Mouse (Mus musculus) ES-CJ7 (cell line): ENCODE results near the gene Gm11273.
"Not testable (repeated sequence)": the region's sequence is repeated elsewhere in the genome, so short reads cannot be mapped to it uniquely, and the experiment has no call there.

Source experiments
- DNase-seq: peaks from one replicate; pipeline ENCODE4 v3.0.0; 2011; ENCODE audit warnings: low read depth, low spot score

Gm11273 gene

GRCm38 (mm10) chr13:21501182-21501581 lies at the start of gene Gm11273:
Gene Gm11273 (minus strand): TSS chr13:21501418.
- DNase-seq: not testable (repeated sequence)

DNA sequence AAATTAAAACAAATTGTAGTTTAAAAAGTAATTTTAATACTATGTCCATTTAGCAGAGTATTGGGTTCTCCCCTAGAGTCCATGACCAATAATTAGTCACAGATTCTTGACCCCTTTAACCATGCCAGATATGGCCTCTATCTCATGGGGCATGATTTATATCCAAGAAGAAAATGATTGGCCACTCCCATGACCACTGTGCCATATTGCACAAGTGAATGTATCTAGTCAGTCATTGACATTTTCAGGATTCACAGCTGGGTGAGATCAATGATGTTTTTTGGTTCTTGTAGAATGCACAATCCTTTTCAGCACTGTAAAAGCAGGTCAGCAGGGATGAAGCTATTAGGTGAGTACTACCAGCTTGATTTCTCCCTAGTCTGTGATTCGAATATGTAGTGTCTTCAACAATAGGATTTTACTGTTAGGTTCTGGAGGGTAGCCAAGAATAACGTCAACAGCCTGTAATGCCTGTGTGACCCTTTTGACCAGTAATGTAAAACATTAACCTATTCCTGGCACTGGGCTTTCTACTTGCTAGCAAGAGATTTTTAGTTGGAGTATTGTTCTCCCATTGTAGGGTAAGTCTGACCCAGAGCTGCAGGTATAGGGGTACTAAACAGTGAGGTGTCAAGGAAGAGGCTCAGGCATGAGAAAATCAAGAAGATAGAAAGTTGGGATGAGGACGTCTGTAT lies 49.3 kb upstream of the Gm11273 start:
- DNase-seq: no peak

GRCm38 (mm10) chr13:21549487-21549886 lies 48.3 kb upstream of the Gm11273 start:
- DNase-seq: no peak

DNA sequence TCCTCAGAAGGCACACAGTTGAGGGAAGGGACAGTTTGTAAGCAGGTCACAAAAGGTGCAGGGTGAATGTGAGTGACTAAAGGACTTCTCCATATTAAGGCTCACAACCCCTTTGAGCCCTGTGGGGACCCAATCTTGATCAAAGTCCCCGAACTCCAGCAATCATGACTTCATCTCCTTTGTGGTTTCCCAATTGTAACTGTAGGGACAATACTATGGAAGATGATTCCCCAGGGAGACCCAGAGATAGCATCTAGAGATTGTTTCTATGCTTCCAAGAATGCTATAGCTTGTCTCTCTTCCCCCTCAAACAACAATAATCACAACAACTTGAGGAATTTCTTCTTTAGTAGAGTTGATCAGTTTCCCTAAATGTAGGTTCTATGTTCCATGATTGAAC lies 41.5 kb upstream of the Gm11273 start, which contains the start of gene Olfr1366:
Gene Olfr1366 (minus strand): TSS at position 101 of the 400 bp plus-strand sequence.
- no peak for DNase-seq

DNA sequence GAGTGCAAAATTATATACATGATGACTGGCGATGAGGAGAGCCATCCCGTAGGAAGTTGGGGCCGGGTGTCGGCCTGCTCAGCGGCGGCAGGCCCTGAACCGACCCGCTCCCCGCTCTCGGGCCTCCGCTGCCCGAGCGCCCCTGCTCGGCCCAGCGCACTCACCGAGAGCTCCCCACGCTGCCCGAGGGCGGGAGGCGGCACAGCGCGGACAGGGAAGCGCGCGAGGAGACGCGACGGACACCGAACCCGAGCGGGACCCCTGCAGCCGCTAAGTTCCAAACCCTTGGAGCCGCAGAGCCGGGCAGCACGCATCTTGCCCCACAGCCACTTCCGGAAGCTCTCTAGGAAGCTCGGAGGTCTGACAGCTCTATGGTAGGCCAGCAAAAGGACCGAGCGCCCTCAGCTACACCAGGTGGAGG lies 29.6 kb upstream of the Gm11273 start, which contains the start of gene Zkscan8:
Gene Zkscan8 (minus strand): TSS at position 340 of the 421 bp plus-strand sequence.
- DNase-seq: peak; percentile 91

GRCm38 (mm10) chr13:21530136-21530535 lies 28.9 kb upstream of the Gm11273 start:
- DNase-seq: no peak

- DNase-seq: peak; percentile 88
These were observed 5.0 kb upstream of the Gm11273 start for GRCm38 (mm10) chr13:21506221-21506649.

- DNase-seq: no peak
These were observed 1.1 kb upstream of the Gm11273 start for GRCm38 (mm10) chr13:21502296-21502695.

- peak; percentile 19 for DNase-seq
These were observed 6.1 kb downstream of the Gm11273 start, which contains the start of gene AK157302 for GRCm38 (mm10) chr13:21495080-21495479. Gene AK157302 (plus strand): TSS chr13:21495223.

- no peak for DNase-seq
These were observed 8.4 kb downstream of the Gm11273 start for GRCm38 (mm10) chr13:21492847-21493246.

DNA sequence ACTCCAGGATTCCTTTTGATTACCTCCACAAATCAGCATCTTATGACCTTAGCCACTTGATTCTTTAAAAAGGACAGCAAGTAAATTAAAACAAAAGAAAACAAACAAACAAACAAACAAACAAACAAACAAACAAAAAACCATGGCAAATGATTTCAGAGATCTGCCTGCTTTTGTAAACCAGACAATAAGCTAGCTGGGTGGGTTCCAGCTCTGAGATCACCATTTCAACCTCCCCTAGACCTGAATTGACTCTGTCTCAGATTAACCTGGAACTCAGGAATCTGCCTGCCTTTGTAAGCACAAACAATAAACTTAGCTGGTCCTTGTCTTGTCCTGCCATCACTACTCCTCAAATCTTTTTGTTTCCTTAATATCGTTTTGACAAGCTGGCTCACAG lies 14.3 kb downstream of the Gm11273 start:
- DNase-seq: peak; percentile 47

DNA sequence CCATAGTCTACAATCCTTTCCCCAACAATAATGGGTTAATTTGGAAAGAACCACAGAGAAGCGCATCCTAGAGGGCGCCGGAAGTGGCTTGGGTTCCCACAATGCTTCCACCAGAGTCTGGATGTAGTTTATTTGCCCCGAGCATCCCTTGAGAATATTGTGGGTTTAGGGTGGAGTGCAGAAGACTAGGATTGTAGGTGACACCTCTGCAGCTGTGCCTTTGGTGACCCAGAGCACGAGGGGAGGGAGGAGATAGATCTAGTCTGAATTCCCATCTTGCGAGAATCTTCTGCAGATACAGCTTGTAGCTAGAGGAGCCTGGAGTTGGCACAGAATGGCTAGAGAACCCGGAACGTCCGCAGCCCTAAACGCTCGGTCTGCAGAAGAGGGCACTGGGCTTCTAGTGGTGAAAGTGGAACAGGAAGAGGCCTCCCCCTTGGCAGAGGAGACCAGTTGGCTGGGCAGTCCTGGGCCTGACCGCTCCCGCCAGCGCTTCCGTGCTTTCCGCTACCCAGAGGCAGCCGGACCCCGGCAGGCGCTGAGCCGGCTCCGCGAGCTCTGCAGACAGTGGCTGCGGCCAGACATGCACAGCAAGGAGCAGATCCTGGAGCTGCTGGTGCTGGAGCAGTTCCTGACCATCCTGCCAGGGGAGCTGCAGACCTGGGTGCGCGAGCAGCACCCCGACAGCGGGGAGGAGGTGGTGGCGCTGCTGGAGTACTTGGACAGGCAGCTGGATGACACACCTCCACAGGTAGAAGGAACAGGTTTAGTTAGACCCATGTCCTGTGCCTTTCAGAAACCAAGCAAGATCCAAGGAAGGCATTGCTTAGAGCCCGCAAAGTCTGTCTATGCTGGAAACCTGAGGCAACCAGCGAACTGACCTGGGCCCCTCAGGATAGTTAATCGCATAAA lies 22.2 kb downstream of the Gm11273 start, which contains the start of the genes Zkscan4 and Gm10065:
Gene Zkscan4 (plus strand): TSS at position 149 of the 912 bp plus-strand sequence.
Gene Gm10065 (minus strand): TSS at position 683 of the 912 bp plus-strand sequence.
- peak; percentile 43 for DNase-seq

GRCm38 (mm10) chr13:21472427-21472826 lies 28.8 kb downstream of the Gm11273 start:
- no peak for DNase-seq

DNA sequence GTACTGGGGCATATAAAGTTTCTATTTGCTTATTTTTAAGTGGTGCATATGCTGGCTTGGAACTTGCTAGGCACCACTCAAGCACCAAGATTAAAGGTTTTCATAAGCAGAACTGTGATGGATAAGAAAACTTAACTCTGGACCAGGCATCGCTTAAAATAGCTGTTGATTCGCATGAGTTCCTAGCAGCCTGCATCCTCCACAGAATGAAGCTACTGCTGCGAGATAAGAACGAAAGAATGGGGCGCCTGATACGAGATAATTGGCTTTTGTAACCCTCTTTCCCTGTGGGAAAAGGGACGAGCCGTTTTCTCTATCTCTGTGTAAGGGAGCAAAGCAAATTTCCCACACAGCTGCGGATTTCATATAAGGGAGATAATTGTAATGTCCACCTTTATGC lies 32.1 kb downstream of the Gm11273 start:
- DNase-seq: no peak

- peak; percentile 93 for DNase-seq
These were observed 32.9 kb downstream of the Gm11273 start, which contains the start of gene Nkapl for GRCm38 (mm10) chr13:21468061-21469019. Gene Nkapl (minus strand): TSS chr13:21468509.

DNA sequence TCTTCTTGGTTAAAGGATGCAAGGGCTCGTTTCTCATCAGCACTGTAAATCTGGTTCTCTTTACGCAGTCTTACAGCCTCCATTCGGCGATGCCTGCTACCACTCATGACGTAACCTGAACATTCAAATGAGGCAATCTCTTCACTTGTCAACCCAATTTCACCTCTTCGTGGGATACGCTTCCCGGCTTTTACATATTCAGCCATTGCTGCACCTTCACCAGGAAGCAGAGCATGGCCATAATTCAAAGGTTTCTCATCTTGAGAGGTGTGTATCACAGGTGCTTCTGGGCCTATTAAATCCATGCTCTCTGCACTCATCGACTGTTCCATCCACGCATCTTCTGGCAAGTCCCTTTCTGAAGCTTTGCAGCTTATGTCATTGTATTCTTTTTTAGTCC lies 33.9 kb downstream of the Gm11273 start:
- DNase-seq: no peak

- DNase-seq: peak; percentile 71
These were observed 38.7 kb downstream of the Gm11273 start for GRCm38 (mm10) chr13:21462516-21462915.

- DNase-seq: peak; percentile 86
These were observed 44.9 kb downstream of the Gm11273 start for GRCm38 (mm10) chr13:21456347-21456746.

DNA sequence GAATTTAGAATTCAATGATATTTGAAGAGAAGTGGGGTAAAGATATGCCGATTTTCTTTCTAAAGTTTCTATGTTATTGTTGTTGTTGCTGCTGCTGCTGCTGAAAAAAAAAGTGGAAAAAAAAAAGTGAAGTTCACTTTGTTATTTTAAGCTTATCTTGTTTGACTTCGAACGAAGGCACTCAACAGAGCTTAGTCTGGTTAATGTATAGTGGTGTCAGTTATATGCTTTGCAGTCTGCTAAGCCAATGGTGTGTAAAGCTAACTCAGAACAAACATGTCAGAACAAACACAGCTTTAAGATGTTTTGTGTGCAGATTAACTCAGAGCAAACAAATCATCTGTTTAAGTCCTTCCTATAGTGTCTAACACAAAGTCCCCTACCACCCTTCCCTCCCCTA lies 47.1 kb downstream of the Gm11273 start:
- no peak for DNase-seq

- DNase-seq: peak; percentile 90
These were observed 47.8 kb downstream of the Gm11273 start, which contains the start of gene Zscan26 for GRCm38 (mm10) chr13:21453449-21453848. Gene Zscan26 (minus strand): TSS chr13:21453730.

GRCm38 (mm10) chr13:21453042-21453441 lies 48.2 kb downstream of the Gm11273 start:
- no peak for DNase-seq
